Mouse (Mus musculus): ENCODE results near the gene Arrdc5. TPM values are rescaled to one million over a fixed set of nuclear protein-coding genes. Genes with fewer than 3 reads are reported as not detected.

The Arrdc5 gene
- polyA plus RNA-seq, 1 experiment: not detected

DNA sequence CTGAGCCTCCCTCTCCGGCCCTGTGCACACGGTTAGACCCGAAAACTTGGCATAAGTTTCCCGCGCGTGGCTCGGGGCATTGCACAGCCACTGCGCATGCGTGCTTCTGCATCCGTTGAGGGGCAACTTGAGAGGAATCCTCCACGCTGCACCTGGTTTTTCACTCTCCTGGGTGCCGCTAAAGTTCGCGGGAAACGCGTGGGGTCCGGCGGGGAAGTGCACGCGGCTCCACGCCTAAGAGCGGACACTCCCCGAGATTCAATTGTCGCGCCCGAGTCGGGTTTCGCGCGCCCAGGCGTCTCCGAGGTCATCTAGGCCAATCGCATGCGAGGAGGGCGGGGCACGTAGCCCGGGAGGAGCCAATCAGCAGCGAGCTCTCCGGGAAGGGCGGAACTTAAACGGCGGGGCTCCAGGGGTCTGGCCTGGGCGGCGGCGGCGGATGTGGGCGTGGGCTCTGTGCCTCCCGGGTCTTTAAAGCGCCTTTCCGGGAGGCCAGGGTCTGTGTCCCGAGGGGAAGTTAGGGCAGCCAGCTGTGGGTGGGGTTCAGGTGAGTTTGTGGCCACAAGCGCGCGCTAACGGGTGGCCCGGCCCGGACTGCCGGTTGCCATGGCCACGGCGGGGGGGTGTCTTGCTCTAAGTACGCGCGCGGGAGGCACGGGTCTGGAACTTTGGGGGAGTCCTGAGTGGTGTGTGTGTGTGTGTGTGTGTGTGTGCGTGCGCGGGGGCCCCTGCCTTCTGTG, 3.9 kb upstream of the Arrdc5 start:
- WGBS: 1% methylated on average over 68 of the region's 68 CpGs
- Histone ChIP-seq H3K4me1 (ENCODE audit: control insufficient read depth, insufficient read depth, low read length) (peaks cover 11% of the 10 kb centered on the region; the same call in 1 of the 2 replicates), H3K27ac (ENCODE audit: insufficient read depth, low read depth, low read length) (no peak overlapping the region), H3K27me3 (replicated peaks; ENCODE audit: control insufficient read depth, insufficient read depth, low read length) (no peaks in the 10 kb centered on the region), H3K4me3 (ENCODE audit: insufficient read depth, low read depth, low read length) (peak overlapping the region; percentile 76), H3K36me3 (ENCODE audit: control insufficient read depth, insufficient read depth, low read length) (no peaks in the 10 kb centered on the region)
- DNase-seq: peak; percentile 97
- TF ChIP-seq POLR2A (IDR thresholded peaks at IDR 0.05; ENCODE audit: low read depth, low read length): no peak
- no peak for TF ChIP-seq CTCF (conservative IDR thresholded peaks at IDR 0.05; ENCODE audit: insufficient read depth, insufficient read length, low read depth, low read length)

DNA sequence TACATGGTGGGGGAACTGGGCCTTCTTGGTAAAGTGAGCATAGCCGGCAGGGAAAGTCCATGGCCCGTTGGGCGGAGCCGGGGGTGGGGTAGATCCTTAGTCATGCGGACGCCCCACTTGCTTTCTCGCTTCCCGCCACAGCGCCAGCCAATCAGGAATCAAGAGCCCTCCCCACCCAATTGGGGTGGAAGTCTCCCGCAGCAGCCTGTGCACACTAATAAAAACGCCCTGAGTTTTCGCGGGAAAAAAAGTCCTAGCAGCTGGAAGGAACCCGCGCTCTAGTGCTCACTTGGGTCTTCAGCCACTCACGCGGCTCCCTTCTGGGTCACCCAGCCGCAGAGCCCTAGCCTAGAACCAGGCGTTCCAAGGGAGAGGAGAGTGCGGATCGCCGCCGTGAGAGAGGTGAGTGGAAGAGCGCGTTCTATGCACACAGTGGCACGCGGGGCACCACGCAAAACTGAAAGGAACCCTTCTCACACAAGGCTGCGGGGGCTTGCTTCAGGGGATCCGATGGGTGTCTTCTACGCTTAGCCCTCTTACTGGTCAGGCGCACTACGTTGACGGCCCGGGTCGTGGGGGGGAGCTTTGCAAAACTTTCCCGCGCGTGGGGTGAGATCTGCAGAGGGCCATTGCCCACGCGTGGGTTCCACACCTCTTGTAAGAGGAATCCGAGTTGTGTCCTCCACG, 3.2 kb upstream of the Arrdc5 start, which contains the start of gene Uhrf1:
Gene Uhrf1 (plus strand): TSS at position 162 of the 687 bp plus-strand sequence.
- peak; percentile 84 for DNase-seq
- WGBS: under 1% methylated on average over 43 of the region's 43 CpGs
- no peaks in the 10 kb centered on the region for H3K27me3 ChIP-seq (replicated peaks; ENCODE audit: control insufficient read depth, insufficient read depth, low read length)
- H3K27ac ChIP-seq (ENCODE audit: insufficient read depth, low read depth, low read length): no peak within 1 kb of the TSS
- no peaks in the 10 kb centered on the region for H3K36me3 ChIP-seq (ENCODE audit: control insufficient read depth, insufficient read depth, low read length)
- H3K4me3 ChIP-seq (ENCODE audit: insufficient read depth, low read depth, low read length): peak within 1 kb of the TSS; percentile 76
- peaks cover 11% of the 10 kb centered on the region; the same call in 1 of the 2 replicates for H3K4me1 ChIP-seq (ENCODE audit: control insufficient read depth, insufficient read depth, low read length)
- TF ChIP-seq POLR2A (IDR thresholded peaks at IDR 0.05; ENCODE audit: low read depth, low read length) (no peak), CTCF (conservative IDR thresholded peaks at IDR 0.05; ENCODE audit: insufficient read depth, insufficient read length, low read depth, low read length) (no peak)

DNA sequence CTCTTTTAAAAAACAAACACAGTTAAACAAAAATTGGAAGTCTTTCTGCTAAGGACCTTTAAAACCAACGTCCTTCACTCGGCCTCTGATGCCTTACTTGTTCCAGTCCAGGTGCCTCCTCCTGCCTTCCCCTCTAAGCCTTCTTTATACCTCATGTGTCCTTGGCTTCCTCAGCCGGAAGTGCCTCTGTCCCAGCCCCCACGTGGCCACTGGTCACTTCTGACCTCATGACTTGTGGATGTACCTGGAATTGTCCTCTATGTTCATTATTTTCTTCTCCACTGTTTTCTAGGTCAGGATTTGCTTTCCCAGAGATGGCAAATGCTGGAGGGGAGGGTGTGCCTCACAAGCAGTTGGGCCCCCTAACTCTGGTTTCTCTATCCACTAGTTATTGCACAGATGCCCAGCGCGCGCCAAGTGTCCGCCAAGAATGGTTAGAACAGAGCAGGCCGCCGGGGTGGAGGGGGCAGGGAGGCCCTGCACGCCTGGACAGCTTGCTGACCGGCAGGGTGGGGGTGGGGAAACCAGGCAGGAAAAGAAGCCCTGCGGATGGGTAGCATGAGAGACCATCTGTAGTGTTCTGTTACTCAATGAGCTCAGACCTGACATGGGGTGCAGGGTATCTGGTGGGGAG, 2.4 kb upstream of the Arrdc5 start:
- no peak overlapping the region for H3K4me3 ChIP-seq (ENCODE audit: insufficient read depth, low read depth, low read length)
- peaks cover 11% of the 10 kb centered on the region; the same call in 1 of the 2 replicates for H3K4me1 ChIP-seq (ENCODE audit: control insufficient read depth, insufficient read depth, low read length)
- TF ChIP-seq POLR2A (IDR thresholded peaks at IDR 0.05; ENCODE audit: low read depth, low read length) (no peak), CTCF (conservative IDR thresholded peaks at IDR 0.05; ENCODE audit: insufficient read depth, insufficient read length, low read depth, low read length) (no peak)
- peak; percentile 54 for DNase-seq
- H3K27me3 ChIP-seq (replicated peaks; ENCODE audit: control insufficient read depth, insufficient read depth, low read length): no peaks in the 10 kb centered on the region
- no peak overlapping the region for H3K27ac ChIP-seq (ENCODE audit: insufficient read depth, low read depth, low read length)
- WGBS: 21% methylated on average over 13 of the region's 13 CpGs
- no peaks in the 10 kb centered on the region for H3K36me3 ChIP-seq (ENCODE audit: control insufficient read depth, insufficient read depth, low read length)

DNA sequence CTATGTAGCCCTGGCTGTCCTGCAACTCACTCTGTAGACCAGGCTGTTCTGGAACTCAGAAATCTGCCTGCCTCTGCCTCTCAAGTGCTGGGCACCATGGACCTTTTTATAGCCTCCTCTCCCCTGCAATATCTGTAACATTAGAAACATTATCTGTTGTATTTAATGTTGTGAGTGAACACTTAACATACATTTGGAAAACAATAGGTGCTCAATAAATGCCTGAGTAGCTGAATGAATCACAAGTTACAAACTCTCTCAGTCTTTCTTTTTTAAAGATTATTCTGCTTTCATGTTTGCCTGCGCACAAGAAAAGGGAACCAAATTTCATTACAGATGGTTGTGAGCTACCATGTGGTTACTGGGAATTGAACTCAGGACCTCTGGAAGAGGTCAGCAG, 1.8 kb downstream of the Arrdc5 start:
- Histone ChIP-seq H3K27me3 (replicated peaks; ENCODE audit: control insufficient read depth, insufficient read depth, low read length) (no peaks in the 10 kb centered on the region), H3K4me3 (ENCODE audit: insufficient read depth, low read depth, low read length) (no peak overlapping the region), H3K27ac (ENCODE audit: insufficient read depth, low read depth, low read length) (no peak overlapping the region), H3K36me3 (ENCODE audit: control insufficient read depth, insufficient read depth, low read length) (no peaks in the 10 kb centered on the region), H3K4me1 (ENCODE audit: control insufficient read depth, insufficient read depth, low read length) (peaks cover 7% of the 10 kb centered on the region; the same call in 1 of the 2 replicates)
- WGBS: 91% methylated on average over 1 of the region's 1 CpGs
- TF ChIP-seq CTCF (conservative IDR thresholded peaks at IDR 0.05; ENCODE audit: insufficient read depth, insufficient read length, low read depth, low read length) (no peak), POLR2A (IDR thresholded peaks at IDR 0.05; ENCODE audit: low read depth, low read length) (no peak)
- no peak for DNase-seq

DNA sequence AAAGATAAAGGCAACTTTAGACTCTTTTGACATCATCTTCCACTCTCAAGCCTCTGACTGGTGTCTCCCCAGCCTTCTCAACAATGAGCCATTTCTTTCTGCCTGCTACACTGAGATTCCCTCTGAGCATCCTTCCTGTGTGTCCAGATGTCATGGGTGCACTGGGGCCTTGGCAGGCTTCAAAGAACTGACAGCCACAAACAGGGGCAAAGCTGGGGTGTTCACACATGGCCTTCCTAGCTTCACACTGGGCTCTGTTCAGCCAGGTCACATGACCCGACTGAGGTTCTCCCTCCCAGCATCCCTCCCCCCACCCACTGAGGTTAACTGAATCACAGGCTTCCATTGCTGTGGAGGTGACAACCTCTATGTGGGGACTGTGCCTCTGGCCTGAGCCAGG, 3.9 kb downstream of the Arrdc5 start:
- H3K4me3 ChIP-seq (ENCODE audit: insufficient read depth, low read depth, low read length): no peak overlapping the region
- H3K36me3 ChIP-seq (ENCODE audit: control insufficient read depth, insufficient read depth, low read length): no peaks in the 10 kb centered on the region
- TF ChIP-seq POLR2A (IDR thresholded peaks at IDR 0.05; ENCODE audit: low read depth, low read length): no peak
- TF ChIP-seq CTCF (conservative IDR thresholded peaks at IDR 0.05; ENCODE audit: insufficient read depth, insufficient read length, low read depth, low read length): no peak
- 70% methylated on average over 1 of the region's 1 CpGs for WGBS
- peaks cover 7% of the 10 kb centered on the region for H3K4me1 ChIP-seq (ENCODE audit: control insufficient read depth, insufficient read depth, low read length)
- DNase-seq: no peak
- no peaks in the 10 kb centered on the region for H3K27me3 ChIP-seq (replicated peaks; ENCODE audit: control insufficient read depth, insufficient read depth, low read length)
- H3K27ac ChIP-seq (ENCODE audit: insufficient read depth, low read depth, low read length): no peak overlapping the region

DNA sequence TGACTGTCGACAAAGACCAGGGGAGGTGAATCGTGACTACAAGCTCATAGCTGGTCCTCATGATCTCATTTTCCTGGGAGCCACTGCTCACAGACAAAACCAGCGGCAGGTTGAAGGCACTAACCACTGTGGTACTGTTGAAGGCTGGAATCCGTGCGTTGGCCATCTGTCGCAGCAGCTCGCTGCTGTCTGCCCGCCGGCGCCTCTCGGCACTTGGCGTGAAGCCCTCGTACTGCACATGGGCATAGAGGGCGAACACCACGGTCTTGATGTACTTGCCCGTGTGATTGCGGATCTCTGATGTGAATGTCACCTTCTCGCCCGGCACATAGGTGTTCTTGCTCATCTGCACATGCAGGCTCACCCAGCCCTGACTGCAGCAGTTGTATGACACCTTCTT, 5.8 kb downstream of the Arrdc5 start:
- H3K27me3 ChIP-seq (replicated peaks; ENCODE audit: control insufficient read depth, insufficient read depth, low read length): no peaks in the 10 kb centered on the region
- H3K4me3 ChIP-seq (ENCODE audit: insufficient read depth, low read depth, low read length): no peak overlapping the region
- DNase-seq: no peak
- WGBS: 90% methylated on average over 19 of the region's 19 CpGs
- H3K4me1 ChIP-seq (ENCODE audit: control insufficient read depth, insufficient read depth, low read length): peaks cover 11% of the 10 kb centered on the region
- no peak overlapping the region for H3K27ac ChIP-seq (ENCODE audit: insufficient read depth, low read depth, low read length)
- H3K36me3 ChIP-seq (ENCODE audit: control insufficient read depth, insufficient read depth, low read length): no peaks in the 10 kb centered on the region
- TF ChIP-seq CTCF (conservative IDR thresholded peaks at IDR 0.05; ENCODE audit: insufficient read depth, insufficient read length, low read depth, low read length) (no peak), POLR2A (IDR thresholded peaks at IDR 0.05; ENCODE audit: low read depth, low read length) (no peak)

DNA sequence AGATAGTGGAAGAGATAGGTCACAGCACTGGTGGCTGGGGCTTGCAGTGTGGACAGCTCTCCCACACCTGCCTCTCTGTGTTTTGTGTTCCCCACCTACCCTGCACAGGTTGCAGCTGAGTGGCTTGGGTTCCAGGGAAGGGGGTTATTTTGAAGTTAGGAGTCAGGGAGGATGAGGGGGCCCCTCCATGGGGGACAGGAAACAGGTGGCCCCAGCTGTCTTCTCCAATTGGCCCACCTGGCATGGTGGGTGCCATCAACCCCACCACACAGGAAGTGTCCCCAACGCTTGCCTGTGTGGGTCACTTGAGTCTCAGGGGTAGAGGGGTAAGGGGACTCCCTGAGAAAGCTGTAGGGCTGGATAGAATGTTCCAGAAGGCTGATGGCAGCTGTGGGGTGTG, 6.8 kb downstream of the Arrdc5 start:
- 78% methylated on average over 1 of the region's 1 CpGs for WGBS
- no peaks in the 10 kb centered on the region for H3K27me3 ChIP-seq (replicated peaks; ENCODE audit: control insufficient read depth, insufficient read depth, low read length)
- no peak for DNase-seq
- H3K27ac ChIP-seq (ENCODE audit: insufficient read depth, low read depth, low read length): no peak overlapping the region
- no peaks in the 10 kb centered on the region for H3K36me3 ChIP-seq (ENCODE audit: control insufficient read depth, insufficient read depth, low read length)
- H3K4me3 ChIP-seq (ENCODE audit: insufficient read depth, low read depth, low read length): no peak overlapping the region
- peaks cover 11% of the 10 kb centered on the region for H3K4me1 ChIP-seq (ENCODE audit: control insufficient read depth, insufficient read depth, low read length)
- no peak for TF ChIP-seq CTCF (conservative IDR thresholded peaks at IDR 0.05; ENCODE audit: insufficient read depth, insufficient read length, low read depth, low read length)
- TF ChIP-seq POLR2A (IDR thresholded peaks at IDR 0.05; ENCODE audit: low read depth, low read length): no peak
